Mouse (Mus musculus): ENCODE data around the gene Trpv2. TPM values are rescaled to one million over a fixed set of nuclear protein-coding genes. Genes with fewer than 3 reads are reported as not detected.
A peak's percentile ranks its signal among the peaks of the same experiment; 100 is the strongest.

Gene Trpv2
- total and polyA plus RNA-seq, 3 experiments: 30.0 to 30.4 TPM; not detected in 1

DNA sequence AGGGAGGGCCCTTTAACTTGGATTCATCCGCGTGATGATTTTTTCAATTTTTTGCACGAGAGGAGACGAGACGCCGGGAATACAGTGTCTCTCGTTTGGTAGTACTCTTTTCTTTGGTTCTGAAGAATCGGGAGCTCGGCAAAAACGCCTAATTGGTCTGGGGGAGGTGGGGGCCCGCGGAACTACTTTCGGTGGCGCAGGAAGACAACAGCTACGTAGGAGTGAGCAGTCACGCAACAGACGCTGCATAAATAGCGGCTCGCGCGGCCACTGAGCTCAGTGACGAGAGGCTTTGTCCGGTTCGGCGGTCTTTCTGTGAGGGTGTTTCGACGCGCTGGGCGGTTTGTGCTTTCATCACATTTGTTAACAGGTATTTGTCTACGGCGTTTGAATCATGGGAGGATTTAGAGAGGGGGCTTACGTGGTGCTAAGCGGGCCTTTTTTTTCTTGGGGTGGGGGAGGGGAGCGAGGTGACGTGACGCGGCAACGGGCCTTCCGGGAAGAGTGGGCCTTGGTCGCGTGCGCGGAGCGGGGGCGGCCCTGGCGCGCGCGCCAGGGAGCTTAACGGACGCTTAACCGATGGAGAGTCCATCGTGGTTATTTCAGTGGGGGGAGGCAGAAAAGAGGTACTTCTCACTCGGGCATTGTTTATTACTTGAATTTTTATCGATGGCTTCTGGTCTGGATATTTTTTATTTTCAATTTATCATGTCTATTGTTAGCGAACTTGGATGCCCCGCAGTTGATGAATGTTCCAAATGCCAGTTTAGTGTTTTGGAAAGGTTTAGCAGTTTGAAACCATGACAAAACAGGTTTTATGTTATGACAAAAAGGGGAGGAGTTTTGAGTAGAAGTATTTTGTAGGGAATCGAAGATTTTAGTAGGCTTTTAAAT, 22.8 kb upstream of the Trpv2 start (continued):
- TF ChIP-seq ZKSCAN1 (IDR thresholded peaks at IDR 0.05; ENCODE audit: low read depth, low read length): peak; percentile 60
- peak; percentile 53 for TF ChIP-seq NRF1 (IDR thresholded peaks at IDR 0.05; ENCODE audit: insufficient read depth, low read depth, low read length, poor library complexity, severe bottlenecking)
- TF ChIP-seq GATA1 (IDR thresholded peaks at IDR 0.05; ENCODE audit: low read depth, low read length): no peak; the same call in 1 of the 2 replicates
- peak; percentile 58; the same call in 1 of the 2 replicates for TF ChIP-seq USF1 (IDR thresholded peaks at IDR 0.05; ENCODE audit: low read depth, low read length)
- peak; percentile 100 for TF ChIP-seq NELFE (IDR thresholded peaks at IDR 0.05; ENCODE audit: low read depth, low read length)
- TF ChIP-seq EP300 (IDR thresholded peaks at IDR 0.05; ENCODE audit: low read depth in 1 of 2, low read length in 2 of 2): peak; percentile 36 to 63; a peak in 3 of 4 replicates
- no peak for TF ChIP-seq SMC3 (IDR thresholded peaks at IDR 0.05; ENCODE audit: low read depth, low read length)
- no peak for TF ChIP-seq GABPA (IDR thresholded peaks at IDR 0.05; ENCODE audit: low read depth, low read length)

DNA sequence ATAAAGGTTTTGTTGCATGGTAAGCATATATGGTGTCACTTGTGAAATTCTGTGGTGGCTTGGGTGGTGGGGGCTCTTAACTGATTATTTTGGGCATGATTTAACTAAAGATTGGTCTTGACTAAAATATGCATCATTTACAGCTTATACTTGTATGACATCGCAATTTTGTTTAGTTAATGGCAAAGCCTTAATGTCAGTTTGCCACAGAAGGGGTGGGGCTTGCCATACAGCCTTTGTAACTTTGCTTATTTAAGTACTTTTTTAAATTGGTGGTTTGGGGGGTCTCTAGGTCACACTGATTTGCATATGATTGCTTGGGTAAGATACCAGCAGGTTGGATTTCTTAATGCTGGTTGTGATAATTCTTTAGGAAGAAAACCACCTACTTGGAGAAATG, 21.1 kb upstream of the Trpv2 start:
- Histone ChIP-seq H3K79me2 (ENCODE audit: control insufficient read depth, insufficient read depth, low read length, poor library complexity) (peaks cover 27% of the 10 kb centered on the region), H3K36me3 (ENCODE audit: control insufficient read depth in 1 of 2, insufficient read depth in 2 of 2, low read length in 2 of 2) (peaks cover 10 to 23% of the 10 kb centered on the region in 2 experiments), H3K27ac (ENCODE audit: control insufficient read depth, low read depth, low read length) (no peak overlapping the region), H3K4me3 (ENCODE audit: control insufficient read depth in 1 of 2, insufficient read depth in 1 of 2, low read depth in 2 of 2, low read length in 2 of 2) (peak overlapping the region; percentile 58 to 73), H3K9ac (ENCODE audit: control insufficient read depth, low read depth, low read length, poor library complexity, severe bottlenecking) (peak overlapping the region; percentile 66), H3K27me3 (ENCODE audit: control insufficient read depth in 1 of 2, insufficient read depth in 2 of 2, low read length in 2 of 2) (no peaks in the 10 kb centered on the region), H3K9me3 (replicated peaks; ENCODE audit: insufficient read depth, low read length) (no peaks in the 10 kb centered on the region), H3K4me1 (ENCODE audit: control insufficient read depth in 1 of 2, insufficient read depth in 2 of 2, low read length in 2 of 2) (peaks cover 0 to 14% of the 10 kb centered on the region in 2 experiments; a peak in 3 of 4 replicates)
- DNase-seq (ENCODE audit: low read depth, low spot score): peak; percentile 55
- TF ChIP-seq E2F4 (IDR thresholded peaks at IDR 0.05; ENCODE audit: borderline replicate concordance, low read depth, low read length) (no peak), GATA1 (IDR thresholded peaks at IDR 0.05; ENCODE audit: low read depth, low read length) (no peak), MAFK (IDR thresholded peaks at IDR 0.05; ENCODE audit: borderline replicate concordance, low read depth, low read length) (no peak), ZMIZ1 (IDR thresholded peaks at IDR 0.05; ENCODE audit: low read depth, low read length) (no peak), ETS1 (IDR thresholded peaks at IDR 0.05; ENCODE audit: low read depth, low read length) (no peak), POLR2AphosphoS2 (IDR thresholded peaks at IDR 0.05; ENCODE audit: low read length) (no peak)

DNA sequence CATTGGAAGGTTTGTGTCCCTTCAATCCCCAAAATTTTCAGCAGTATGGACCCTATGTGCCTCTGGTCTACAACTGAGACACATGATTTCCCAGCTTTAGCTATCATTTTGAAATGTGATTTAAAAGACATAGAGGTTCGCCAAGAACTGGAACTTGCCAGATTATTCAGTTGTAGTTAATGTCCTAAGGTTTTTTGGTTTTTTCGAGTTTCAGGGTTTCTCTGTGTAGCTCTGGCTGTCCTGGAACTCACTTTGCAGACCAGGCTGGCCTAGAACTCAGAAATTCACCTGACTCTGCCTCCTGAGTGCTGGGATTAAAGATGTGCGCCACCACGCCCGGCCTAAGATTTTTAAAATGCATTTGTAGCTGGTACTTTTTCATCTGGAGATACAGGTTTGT, 20.7 kb upstream of the Trpv2 start:
- peak overlapping the region; percentile 66 for H3K9ac ChIP-seq (ENCODE audit: control insufficient read depth, low read depth, low read length, poor library complexity, severe bottlenecking)
- no peak for TF ChIP-seq MAX (IDR thresholded peaks at IDR 0.05; ENCODE audit: low read length)
- no peak for TF ChIP-seq NELFE (IDR thresholded peaks at IDR 0.05; ENCODE audit: low read depth, low read length)
- 0 out of 2 replicates have a peak, but pooled peaks have one; percentile 3 for TF ChIP-seq MAFK (IDR thresholded peaks at IDR 0.05; ENCODE audit: borderline replicate concordance, low read depth, low read length)
- TF ChIP-seq MXI1 (IDR thresholded peaks at IDR 0.05; ENCODE audit: low read depth, low read length): no peak
- 0 out of 2 replicates have a peak, but pooled peaks have one; percentile 10 for TF ChIP-seq ZKSCAN1 (IDR thresholded peaks at IDR 0.05; ENCODE audit: low read depth, low read length)
- TF ChIP-seq POLR2A (IDR thresholded peaks at IDR 0.05; ENCODE audit: control insufficient read depth in 1 of 2, insufficient read depth in 1 of 2, low read depth in 1 of 2, low read length in 2 of 2, poor library complexity in 1 of 2): no peak; a peak in 1 of 4 replicates
- TF ChIP-seq RAD21 (IDR thresholded peaks at IDR 0.05; ENCODE audit: low read depth, low read length): no peak
- TF ChIP-seq HCFC1 (IDR thresholded peaks at IDR 0.05; ENCODE audit: low read depth, low read length): no peak
- TF ChIP-seq SIN3A (IDR thresholded peaks at IDR 0.05; ENCODE audit: low read length): peak; percentile 18; the same call in 1 of the 2 replicates
- no peak for TF ChIP-seq RCOR1 (IDR thresholded peaks at IDR 0.05; ENCODE audit: low read depth, low read length)
- 0 out of 4 replicates have a peak, but pooled peaks of 1 of the 2 experiments have one; percentile 3 for TF ChIP-seq EP300 (IDR thresholded peaks at IDR 0.05; ENCODE audit: low read depth in 1 of 2, low read length in 2 of 2)
- TF ChIP-seq USF2 (IDR thresholded peaks at IDR 0.05; ENCODE audit: borderline replicate concordance in 1 of 2, insufficient read depth in 1 of 2, low read depth in 1 of 2, low read length in 2 of 2): no peak
- TF ChIP-seq KAT2A (conservative IDR thresholded peaks at IDR 0.05; ENCODE audit: low read depth, low read length): no peak
- no peak for TF ChIP-seq MYB (IDR thresholded peaks at IDR 0.05; ENCODE audit: low read depth, low read length)
- no peak for TF ChIP-seq JUND (IDR thresholded peaks at IDR 0.05; ENCODE audit: low read depth, low read length)
- no peak for TF ChIP-seq ZNF384 (IDR thresholded peaks at IDR 0.05; ENCODE audit: low read depth, low read length)
- peak; percentile 69; the same call in 1 of the 2 replicates for TF ChIP-seq CHD1 (IDR thresholded peaks at IDR 0.05; ENCODE audit: low read depth, low read length)

More for the DNA sequence above, 20.7 kb upstream of the Trpv2 start:
- Histone ChIP-seq H3K27me3 (ENCODE audit: control insufficient read depth in 1 of 2, insufficient read depth in 2 of 2, low read length in 2 of 2) (no peaks in the 10 kb centered on the region), H3K4me1 (ENCODE audit: control insufficient read depth in 1 of 2, insufficient read depth in 2 of 2, low read length in 2 of 2) (peaks cover 0 to 16% of the 10 kb centered on the region in 2 experiments; a peak in 3 of 4 replicates), H3K4me3 (ENCODE audit: control insufficient read depth in 1 of 2, insufficient read depth in 1 of 2, low read depth in 2 of 2, low read length in 2 of 2) (peak overlapping the region; percentile 58 to 73), H3K27ac (ENCODE audit: control insufficient read depth, low read depth, low read length) (no peak overlapping the region), H3K79me2 (ENCODE audit: control insufficient read depth, insufficient read depth, low read length, poor library complexity) (peaks cover 27% of the 10 kb centered on the region), H3K9me3 (replicated peaks; ENCODE audit: insufficient read depth, low read length) (no peaks in the 10 kb centered on the region), H3K36me3 (ENCODE audit: control insufficient read depth in 1 of 2, insufficient read depth in 2 of 2, low read length in 2 of 2) (peaks cover 10 to 23% of the 10 kb centered on the region in 2 experiments)
- no peak for DNase-seq (ENCODE audit: low read depth, low spot score)

Measured in MEL (cell line).